Mouse (Mus musculus) olfactory bulb, adult 2 months (tissue): ENCODE measurements around the gene Gm17662. TPM values are rescaled to one million over a fixed set of nuclear protein-coding genes. Genes with fewer than 3 reads are reported as not detected.

ENCODE experiments used
- H3K27ac ChIP-seq: fragments of 200-500 bp; 2 replicates; pipeline ENCODE4 v1.5.1; 2012; ENCODE audit warnings: low read depth, low read length; ENCODE audit not compliant: insufficient read depth
- H3K4me1 ChIP-seq: fragments of 200-500 bp; 2 replicates; pipeline ENCODE4 v1.6.1; 2012; ENCODE audit warnings: low read length; ENCODE audit not compliant: control insufficient read depth, insufficient read depth
- H3K4me3 ChIP-seq: fragments of 200-500 bp; 2 replicates; pipeline ENCODE4 v1.5.1; 2012; ENCODE audit warnings: mild to moderate bottlenecking, low read depth, low read length, moderate library complexity; ENCODE audit not compliant: insufficient read depth
- CTCF ChIP-seq: fragments of 200-500 bp; IDR thresholded peaks from 2 replicates; pipeline ENCODE4 v1.5.1; 2012; ENCODE audit warnings: low read depth, mild to moderate bottlenecking, low read length, moderate library complexity; ENCODE audit not compliant: insufficient read depth
- POLR2A ChIP-seq: fragments of 200-500 bp; IDR thresholded peaks from 2 replicates; pipeline ENCODE4 v1.6.1; 2012; ENCODE audit warnings: mild to moderate bottlenecking, low read depth, low read length, moderate library complexity; ENCODE audit not compliant: insufficient read depth
- WGBS: fragments of 180-500 bp; shearing (Covaris S2); methylation state at CpG from one replicate; pipeline ENCODE4 v1.1.7; 2018; 5-methylcytosine and 5-hydroxymethylcytosine counted together
- polyA plus RNA-seq: library from polyadenylated mRNA; stranded (reverse); fragments of >200 nt; gene quantifications from 2 replicates; pipeline ENCODE4 v1.2.4, GENCODE M21; 2012; ENCODE audit warnings: low replicate concordance; ENCODE audit not compliant: missing spikeins, insufficient read depth, insufficient read length

Gene Gm17662
- polyA plus RNA-seq, 1 experiment, result not detected

DNA sequence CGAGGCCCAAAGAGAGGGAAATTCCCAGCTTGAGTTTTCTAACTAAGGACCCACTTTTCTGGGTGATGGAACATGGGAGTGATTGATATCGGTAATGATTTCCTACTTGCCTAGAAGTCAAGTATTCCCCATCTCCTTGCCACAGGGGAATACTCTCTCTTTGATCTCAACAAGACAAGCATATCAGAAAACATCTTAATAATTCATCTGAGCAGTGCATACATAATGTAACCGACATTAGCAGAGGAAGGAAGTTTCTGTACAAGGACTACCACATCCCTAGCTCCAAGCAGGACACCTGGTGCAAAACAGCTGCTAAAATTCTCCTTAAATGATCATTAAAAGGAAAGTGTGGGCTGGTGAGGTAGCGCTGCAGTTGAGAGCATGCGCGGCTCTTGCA lies 47.9 kb downstream of the Gm17662 start:
- no peak for TF ChIP-seq POLR2A
- TF ChIP-seq CTCF, result no peak
- H3K4me1 ChIP-seq, result no peaks in the 10 kb centered on the region
- no peak overlapping the region for H3K4me3 ChIP-seq
- 95% methylated on average over 6 of the region's 6 CpGs for WGBS
- H3K27ac ChIP-seq, result no peak overlapping the region

Other genes starting within 250 kb of the Gm17662 start
- not detected in 2 replicates for gene C8b, start 91.0 kb upstream of the Gm17662 start, polyA plus RNA-seq
- gene C8a, start 19.1 kb downstream of the Gm17662 start, polyA plus RNA-seq, result not detected in 2 replicates
- not detected in 2 replicates for gene Fyb2, start 56.1 kb downstream of the Gm17662 start, polyA plus RNA-seq